Mouse (Mus musculus): ENCODE results near the gene Tnfrsf21. TPM values are rescaled to one million over a fixed set of nuclear protein-coding genes. Genes with fewer than 3 reads are reported as not detected.
A peak's percentile ranks its signal among the peaks of the same experiment; 100 is the strongest.

The Tnfrsf21 gene
- polyA plus RNA-seq, 1 experiment, result 13.5 TPM

- Histone ChIP-seq H3K9me3 (no peaks in the 10 kb centered on the region), H3K36me3 (replicated peaks; ENCODE audit: low read length) (peaks cover 73% of the 10 kb centered on the region), H3K27me3 (replicated peaks) (no peaks in the 10 kb centered on the region), H3K4me3 (replicated peaks) (no peak overlapping the region), H3K4me1 (peaks cover 73% of the 10 kb centered on the region)
- TF ChIP-seq GATA1 (IDR thresholded peaks at IDR 0.05; ENCODE audit: borderline replicate concordance, low read length) (no peak), FLI1 (IDR thresholded peaks at IDR 0.05; ENCODE audit: low read length) (no peak)
Observed at GRCm38 (mm10) chr17:43023637-43024217, 7.4 kb downstream of the Tnfrsf21 start.

- Histone ChIP-seq H3K27me3 (replicated peaks) (no peaks in the 10 kb centered on the region), H3K4me1 (peaks cover 71% of the 10 kb centered on the region), H3K36me3 (replicated peaks; ENCODE audit: low read length) (peaks cover 65% of the 10 kb centered on the region), H3K9me3 (no peaks in the 10 kb centered on the region), H3K4me3 (replicated peaks) (no peak overlapping the region)
- TF ChIP-seq GATA1 (IDR thresholded peaks at IDR 0.05; ENCODE audit: borderline replicate concordance, low read length), result no peak
Observed at GRCm38 (mm10) chr17:43024531-43024930, 8.2 kb downstream of the Tnfrsf21 start.

GRCm38 (mm10) chr17:43025048-43025447 is 8.7 kb downstream of the Tnfrsf21 start:
- H3K36me3 ChIP-seq (replicated peaks; ENCODE audit: low read length), result peaks cover 60% of the 10 kb centered on the region
- no peaks in the 10 kb centered on the region for H3K27me3 ChIP-seq (replicated peaks)
- no peaks in the 10 kb centered on the region for H3K9me3 ChIP-seq
- H3K4me3 ChIP-seq (replicated peaks), result no peak overlapping the region
- no peak for TF ChIP-seq GATA1 (IDR thresholded peaks at IDR 0.05; ENCODE audit: borderline replicate concordance, low read length)
- TF ChIP-seq FLI1 (IDR thresholded peaks at IDR 0.05; ENCODE audit: low read length), result no peak
- H3K4me1 ChIP-seq, result peaks cover 71% of the 10 kb centered on the region

GRCm38 (mm10) chr17:43025819-43026593 is 9.7 kb downstream of the Tnfrsf21 start:
- Histone ChIP-seq H3K36me3 (replicated peaks; ENCODE audit: low read length) (peaks cover 50% of the 10 kb centered on the region), H3K27me3 (replicated peaks) (no peaks in the 10 kb centered on the region), H3K4me1 (peaks cover 71% of the 10 kb centered on the region), H3K9me3 (no peaks in the 10 kb centered on the region), H3K4me3 (replicated peaks) (no peak overlapping the region)
- no peak for TF ChIP-seq GATA1 (IDR thresholded peaks at IDR 0.05; ENCODE audit: borderline replicate concordance, low read length)
- TF ChIP-seq FLI1 (IDR thresholded peaks at IDR 0.05; ENCODE audit: low read length), result no peak

- peaks cover 75% of the 10 kb centered on the region for H3K4me1 ChIP-seq
- H3K27me3 ChIP-seq (replicated peaks), result no peaks in the 10 kb centered on the region
- peaks cover 45% of the 10 kb centered on the region for H3K36me3 ChIP-seq (replicated peaks; ENCODE audit: low read length)
- H3K9me3 ChIP-seq, result no peaks in the 10 kb centered on the region
- H3K4me3 ChIP-seq (replicated peaks), result no peak overlapping the region
- TF ChIP-seq GATA1 (IDR thresholded peaks at IDR 0.05; ENCODE audit: borderline replicate concordance, low read length) (no peak), FLI1 (IDR thresholded peaks at IDR 0.05; ENCODE audit: low read length) (no peak)
Observed at GRCm38 (mm10) chr17:43026708-43027107, 10.4 kb downstream of the Tnfrsf21 start.

- no peak for TF ChIP-seq FLI1 (IDR thresholded peaks at IDR 0.05; ENCODE audit: low read length)
- H3K36me3 ChIP-seq (replicated peaks; ENCODE audit: low read length), result peaks cover 19% of the 10 kb centered on the region
- H3K4me1 ChIP-seq, result peaks cover 71% of the 10 kb centered on the region
Observed at GRCm38 (mm10) chr17:43029546-43029945, 13.2 kb downstream of the Tnfrsf21 start.

GRCm38 (mm10) chr17:43030290-43030689 is 13.9 kb downstream of the Tnfrsf21 start:
- Histone ChIP-seq H3K4me3 (replicated peaks) (peak overlapping the region; percentile 44), H3K27me3 (replicated peaks) (no peaks in the 10 kb centered on the region), H3K9me3 (no peaks in the 10 kb centered on the region), H3K4me1 (peaks cover 71% of the 10 kb centered on the region), H3K36me3 (replicated peaks; ENCODE audit: low read length) (peaks cover 16% of the 10 kb centered on the region)
- TF ChIP-seq FLI1 (IDR thresholded peaks at IDR 0.05; ENCODE audit: low read length), result no peak
- TF ChIP-seq GATA1 (IDR thresholded peaks at IDR 0.05; ENCODE audit: borderline replicate concordance, low read length), result no peak

More at GRCm38 (mm10) chr17:43029546-43029945, 13.2 kb downstream of the Tnfrsf21 start:
- Histone ChIP-seq H3K27me3 (replicated peaks) (no peaks in the 10 kb centered on the region), H3K4me3 (replicated peaks) (peak overlapping the region; percentile 16), H3K9me3 (no peaks in the 10 kb centered on the region)

GRCm38 (mm10) chr17:43032489-43033036 is 16.2 kb downstream of the Tnfrsf21 start:
- TF ChIP-seq FLI1 (IDR thresholded peaks at IDR 0.05; ENCODE audit: low read length) (no peak), GATA1 (IDR thresholded peaks at IDR 0.05; ENCODE audit: borderline replicate concordance, low read length) (no peak)
- Histone ChIP-seq H3K9me3 (no peaks in the 10 kb centered on the region), H3K36me3 (replicated peaks; ENCODE audit: low read length) (peaks cover 8% of the 10 kb centered on the region), H3K27me3 (replicated peaks) (no peaks in the 10 kb centered on the region), H3K4me1 (peaks cover 83% of the 10 kb centered on the region), H3K4me3 (replicated peaks) (no peak overlapping the region)

- peaks cover 36% of the 10 kb centered on the region for H3K36me3 ChIP-seq (replicated peaks; ENCODE audit: low read length)
- peaks cover 88% of the 10 kb centered on the region for H3K4me1 ChIP-seq
- H3K9me3 ChIP-seq, result no peaks in the 10 kb centered on the region
Observed at GRCm38 (mm10) chr17:43035386-43035785, 19.0 kb downstream of the Tnfrsf21 start.

More at GRCm38 (mm10) chr17:43035386-43035785, 19.0 kb downstream of the Tnfrsf21 start:
- TF ChIP-seq GATA1 (IDR thresholded peaks at IDR 0.05; ENCODE audit: borderline replicate concordance, low read length), result no peak
- TF ChIP-seq FLI1 (IDR thresholded peaks at IDR 0.05; ENCODE audit: low read length), result no peak
- H3K4me3 ChIP-seq (replicated peaks), result no peak overlapping the region
- H3K27me3 ChIP-seq (replicated peaks), result no peaks in the 10 kb centered on the region
